Mouse (Mus musculus) stomach, postnatal 0 days (tissue): Measurements from ENCODE around the gene Trabd2b.

Experiments
- CTCF ChIP-seq: IDR thresholded peaks from 2 replicates; pipeline ENCODE4 v1.5.1; 2016; ENCODE audit warnings: antibody characterized with exemption, low read depth, mild to moderate bottlenecking, moderate library complexity
- EP300 ChIP-seq: optimal IDR thresholded peaks from 2 replicates; pipeline ENCODE3; 2016; ENCODE audit warnings: antibody characterized with exemption

DNA sequence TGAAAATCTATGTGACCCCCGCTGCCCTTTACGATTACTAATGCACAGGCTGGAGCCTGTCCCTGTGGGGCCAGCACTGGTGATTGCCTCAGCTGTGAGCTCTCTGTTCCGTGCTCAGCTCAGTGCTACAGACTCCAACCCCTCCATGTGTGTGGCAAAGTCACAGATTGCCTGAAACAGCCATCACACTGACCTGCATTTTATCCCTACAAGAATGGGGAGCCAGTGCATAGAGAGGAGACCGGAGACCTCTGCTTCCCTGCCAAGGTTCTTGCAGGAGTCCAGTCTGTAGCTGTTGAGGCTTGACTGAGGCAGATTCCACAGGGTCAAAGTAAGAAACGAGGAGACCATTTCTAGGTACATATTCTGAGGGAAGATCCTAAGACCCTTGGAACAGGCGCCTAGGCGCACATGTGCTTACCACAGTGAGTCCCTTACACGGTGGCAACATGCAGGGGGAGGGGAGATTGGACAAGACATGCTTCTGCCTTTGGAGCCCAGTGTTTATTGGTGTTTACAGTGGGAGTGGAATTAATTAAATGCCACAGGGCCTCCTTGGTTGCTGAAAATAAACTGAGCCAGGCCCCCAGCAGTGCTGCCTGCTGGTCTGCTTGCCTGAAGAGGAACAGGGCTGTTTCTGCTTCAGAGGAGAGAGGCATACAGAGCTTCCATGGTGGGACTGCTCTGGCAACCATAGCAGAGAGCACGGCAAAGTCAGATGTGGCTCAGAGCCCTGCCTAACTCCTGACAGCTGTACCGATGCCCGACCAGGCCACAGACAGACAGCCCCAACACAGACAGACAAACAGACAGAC lies 97.9 kb downstream of the Trabd2b start:
- TF ChIP-seq EP300 (no peak), CTCF (no peak)
